Mouse (Mus musculus): ENCODE measurements around the gene Sec24c.

- peak; percentile 96 for TF ChIP-seq ZNF384 (IDR thresholded peaks at IDR 0.05; ENCODE audit: low read depth, low read length)
- peak; percentile 75 for TF ChIP-seq HCFC1 (IDR thresholded peaks at IDR 0.05; ENCODE audit: borderline replicate concordance, insufficient read depth, low read length)
- TF ChIP-seq MAFK (IDR thresholded peaks at IDR 0.05; ENCODE audit: insufficient read depth, low read depth, low read length) = peak; percentile 64
- no peak for TF ChIP-seq CHD2 (IDR thresholded peaks at IDR 0.05; ENCODE audit: low read depth, low read length)
These were observed at the start of gene Sec24c for GRCm38 (mm10) chr14:20674064-20674833.
